Mouse (Mus musculus): ENCODE data around the gene Slc25a38.

The Slc25a38 gene

DNA sequence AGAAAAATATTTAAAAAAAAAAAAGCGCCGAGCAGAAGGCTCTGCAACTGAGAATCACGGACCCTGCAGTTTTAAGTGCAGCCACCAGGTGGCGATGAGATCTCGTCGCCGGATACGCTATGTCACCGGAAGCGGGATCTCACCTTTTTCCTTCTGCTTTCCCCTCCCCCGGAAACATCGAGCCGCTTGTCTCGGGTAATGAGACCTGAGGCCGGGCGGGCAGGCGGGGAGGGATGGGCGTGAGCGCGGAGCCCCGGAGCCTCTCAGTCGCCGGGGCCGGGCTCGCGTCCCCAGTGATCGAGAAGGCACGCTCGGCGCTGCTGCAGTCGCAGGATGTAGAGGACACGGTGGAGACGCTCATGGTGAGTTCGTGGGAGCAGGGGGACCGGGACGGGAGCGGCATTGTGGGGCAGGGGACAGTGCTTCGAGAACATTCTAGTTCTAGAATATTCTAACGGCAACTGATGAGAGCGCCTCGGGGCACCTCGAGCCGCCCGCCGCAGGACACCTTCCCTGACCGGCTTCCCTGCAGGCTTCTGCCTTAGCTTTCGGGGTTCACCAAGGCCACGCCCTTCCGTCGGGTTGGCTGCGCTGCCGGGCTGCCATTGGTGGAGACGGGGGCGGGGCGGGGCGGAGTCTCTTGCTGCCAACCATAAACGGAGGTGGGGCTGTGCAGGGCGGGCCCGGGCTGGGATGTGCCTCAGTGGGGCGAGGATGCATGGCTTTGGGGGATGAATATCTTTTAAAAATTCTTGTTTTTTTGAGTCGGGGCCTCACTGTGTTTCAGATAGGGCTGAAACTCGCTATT is at the start of gene Slc25a38:
TSS of gene Slc25a38 (plus strand) at position 164 of the 808 bp plus-strand sequence.
- peak; percentile 80 for DNase-seq (ENCODE audit: low spot score)

DNA sequence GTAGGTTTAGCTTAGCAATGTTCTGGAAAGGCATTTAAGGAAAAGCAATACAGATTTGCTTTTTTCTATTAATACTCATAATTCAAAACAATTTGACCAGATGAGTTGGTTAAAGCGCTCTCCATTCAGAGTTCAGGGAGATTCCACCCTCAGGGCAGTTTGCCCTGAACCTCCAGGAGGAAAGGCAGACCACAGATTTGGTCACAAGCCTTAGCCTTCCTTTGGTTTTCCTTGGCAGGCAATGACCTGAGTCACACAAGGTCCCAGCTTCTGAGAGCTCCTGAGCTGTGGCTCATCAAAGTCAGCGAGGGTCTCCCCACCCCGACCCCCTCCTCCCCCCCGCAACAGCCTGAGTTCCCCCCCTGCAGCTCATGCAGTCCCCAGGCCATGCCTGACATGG is 45.9 kb upstream of the Slc25a38 start:
- DNase-seq (ENCODE audit: low spot score), result no peak

DNA sequence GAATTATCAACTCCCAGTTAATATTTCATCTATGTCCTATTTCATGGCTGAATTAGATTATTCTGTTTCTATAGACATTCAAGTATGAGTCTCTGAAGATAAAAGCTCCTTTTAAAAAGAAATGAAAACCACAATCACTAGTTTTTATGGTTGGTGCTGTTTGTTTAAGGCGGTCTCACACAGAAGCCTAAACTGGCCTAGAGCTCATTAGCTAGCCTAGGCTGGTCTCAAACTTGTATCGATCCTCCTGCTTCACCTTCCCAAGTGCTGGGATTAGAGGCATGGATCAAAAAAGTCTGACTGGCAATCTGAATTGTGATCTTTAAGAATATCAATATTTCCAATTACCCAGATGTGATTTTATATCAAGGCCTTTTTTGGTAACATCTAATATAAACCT is 42.6 kb upstream of the Slc25a38 start:
- DNase-seq (ENCODE audit: low spot score), result no peak

DNA sequence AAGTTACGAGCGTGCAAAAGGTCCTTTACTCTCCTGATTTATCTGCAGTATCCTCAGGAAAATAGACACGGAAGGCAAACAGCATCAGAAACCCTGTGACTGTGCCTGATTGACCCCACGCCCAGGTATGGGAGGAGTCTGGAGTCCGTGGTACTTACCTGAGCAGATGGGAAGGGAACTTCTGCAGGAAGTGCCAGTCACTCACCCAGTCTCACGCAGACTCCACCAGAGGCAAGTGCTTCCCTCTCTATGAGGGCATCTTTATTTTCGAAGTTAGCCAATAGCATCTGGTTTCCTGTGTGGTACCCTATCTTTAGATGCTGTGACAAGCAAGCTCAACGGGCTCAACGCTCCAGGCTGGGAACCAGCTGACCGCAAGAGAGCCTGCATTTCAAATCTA is 42.1 kb upstream of the Slc25a38 start:
- no peak for DNase-seq (ENCODE audit: low spot score)

DNA sequence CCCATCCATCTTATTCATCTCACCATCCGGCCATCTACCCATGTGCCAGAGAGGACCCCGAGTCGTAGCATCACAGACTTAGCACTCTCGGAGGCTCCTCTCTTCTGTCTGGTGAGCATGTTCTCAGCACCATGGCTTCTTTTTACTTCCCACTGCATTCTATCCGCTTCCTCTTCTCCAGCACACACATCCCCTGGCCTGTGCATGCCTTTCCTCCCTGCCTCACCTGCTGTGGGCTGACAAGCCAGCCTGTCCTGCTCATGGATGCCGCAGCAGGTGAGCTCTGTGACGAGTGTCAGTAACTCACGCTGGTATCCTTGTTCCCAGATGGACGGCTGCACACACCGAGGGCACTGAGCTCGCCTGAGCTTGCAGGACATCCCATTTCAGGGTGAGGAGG is 40.4 kb upstream of the Slc25a38 start, which contains the start of gene Cx3cr1:
TSS of gene Cx3cr1 (minus strand) at position 101 of the 400 bp plus-strand sequence.
- DNase-seq (ENCODE audit: low spot score), result no peak

DNA sequence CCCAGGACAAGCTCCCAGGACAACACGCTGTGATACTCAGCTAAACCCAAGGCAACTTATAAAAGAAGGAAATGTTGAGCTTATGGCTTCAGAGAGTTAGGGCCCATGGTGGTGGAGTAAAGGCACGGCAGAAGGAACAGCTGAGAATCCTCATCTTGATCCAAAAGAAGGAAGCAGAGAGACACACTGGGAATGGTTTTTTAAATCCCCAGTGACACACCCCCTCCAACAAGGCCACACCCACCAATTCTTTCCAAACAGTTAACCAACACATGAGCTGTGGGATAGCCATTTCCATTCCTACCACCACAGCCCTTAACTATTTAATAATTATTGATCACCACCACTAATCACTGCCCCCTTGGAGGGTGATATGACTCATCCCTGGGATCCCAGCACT is 38.9 kb upstream of the Slc25a38 start:
- no peak for DNase-seq (ENCODE audit: low spot score)

DNA sequence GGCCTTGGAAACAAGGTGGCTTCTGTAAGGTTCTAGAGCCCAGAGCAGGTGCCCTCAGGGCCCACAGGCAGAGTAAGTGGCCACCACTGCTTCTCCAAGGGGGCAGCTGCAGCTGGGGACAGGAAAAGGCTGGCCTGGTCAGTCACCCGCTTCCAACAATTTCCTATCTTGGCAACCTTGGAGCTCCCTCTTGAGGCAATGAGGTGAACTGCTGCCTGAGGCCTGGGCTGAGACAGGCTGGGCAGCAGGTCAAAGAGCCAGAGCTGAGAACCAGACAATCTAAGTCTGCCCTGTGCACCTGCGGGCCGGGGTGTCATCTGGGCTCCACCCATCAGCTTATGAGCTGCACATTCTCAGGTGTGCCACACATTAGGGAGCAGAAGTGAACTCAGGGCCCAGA is 37.0 kb upstream of the Slc25a38 start:
- peak; percentile 32 for DNase-seq (ENCODE audit: low spot score)

DNA sequence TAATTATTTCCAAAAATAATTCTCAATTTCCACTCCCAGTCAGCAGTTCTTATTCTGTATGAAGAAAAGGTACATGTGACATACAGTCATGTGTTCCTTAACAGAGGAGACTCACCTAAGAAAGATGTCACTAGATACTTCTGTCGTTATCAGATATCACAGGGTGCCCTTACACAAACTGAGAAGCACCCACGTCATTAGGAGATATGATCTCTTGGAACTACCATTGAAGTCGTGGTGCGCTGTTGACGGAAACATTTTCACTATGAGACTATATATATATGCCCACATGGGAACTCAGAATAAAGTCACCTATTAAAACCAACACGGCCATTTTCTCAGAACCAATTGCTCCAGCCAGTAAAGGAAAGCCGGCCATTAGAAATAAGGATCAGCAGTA is 35.7 kb upstream of the Slc25a38 start:
- DNase-seq (ENCODE audit: low spot score), result no peak

DNA sequence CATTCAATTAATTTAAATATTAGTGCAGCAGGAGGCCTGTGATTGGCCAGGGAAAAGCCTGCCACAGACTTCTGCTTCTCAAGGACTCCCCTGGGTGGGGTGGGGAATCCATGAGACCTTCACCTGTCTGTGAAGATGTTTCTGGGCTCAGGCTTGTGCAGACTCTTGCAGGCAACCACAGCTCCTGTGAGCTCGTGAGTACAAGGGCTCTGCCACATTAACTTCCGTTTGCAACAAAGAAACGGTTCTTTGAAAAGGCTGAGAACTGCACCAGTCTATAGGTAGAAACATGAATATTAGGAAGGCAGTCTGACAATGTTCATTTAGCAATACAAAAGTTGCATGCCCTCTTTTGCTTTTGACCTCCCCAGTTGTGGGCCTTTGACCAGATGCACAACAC is 31.9 kb upstream of the Slc25a38 start:
- DNase-seq (ENCODE audit: low spot score), result no peak

DNA sequence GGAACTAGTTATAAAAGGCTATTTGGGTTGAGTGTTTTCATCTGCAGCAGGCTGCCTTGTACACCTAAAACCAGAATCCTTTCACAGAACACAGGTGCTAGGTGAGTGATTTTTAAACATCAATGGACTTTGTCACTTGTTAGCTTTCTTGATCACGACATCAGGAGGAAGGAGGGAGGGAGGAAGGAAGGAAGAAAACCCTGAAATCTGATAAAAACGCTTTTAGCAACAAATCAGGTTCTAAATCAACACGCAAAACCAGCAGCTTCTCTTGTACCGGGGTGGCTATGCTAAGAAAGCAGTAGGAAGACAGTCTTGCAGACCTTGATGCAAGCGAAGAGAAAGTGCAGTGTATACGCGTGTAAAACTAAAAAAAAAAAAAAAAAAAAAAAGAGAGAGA is 30.3 kb upstream of the Slc25a38 start:
- DNase-seq (ENCODE audit: low spot score), result no peak

DNA sequence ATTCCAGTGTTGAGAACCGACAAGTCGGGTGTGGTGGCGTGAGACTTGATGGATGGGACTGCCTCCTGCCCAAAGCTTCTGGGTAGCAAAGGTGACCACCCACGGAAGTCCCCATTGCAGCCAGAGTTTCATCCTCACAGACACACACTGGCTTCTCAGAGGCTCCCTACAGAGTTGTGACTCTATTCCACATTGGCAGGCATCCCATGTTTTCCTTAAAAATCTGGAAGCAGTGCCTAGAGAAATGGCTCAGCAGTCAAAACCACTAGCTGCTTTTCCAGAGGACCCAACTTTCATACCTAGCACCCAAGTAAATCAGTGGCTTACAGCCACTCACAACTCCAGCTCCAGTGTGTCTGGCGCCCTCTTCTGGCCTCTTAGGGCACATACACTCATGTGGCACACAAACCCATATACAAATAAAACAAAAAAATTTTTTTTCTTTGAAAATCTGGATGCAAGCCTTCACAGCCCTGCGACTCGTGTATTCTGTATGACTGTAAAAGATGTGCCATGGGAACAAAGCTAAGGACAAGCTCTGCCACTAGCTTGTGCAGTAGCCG is 29.5 kb upstream of the Slc25a38 start:
- DNase-seq (ENCODE audit: low spot score), result no peak

DNA sequence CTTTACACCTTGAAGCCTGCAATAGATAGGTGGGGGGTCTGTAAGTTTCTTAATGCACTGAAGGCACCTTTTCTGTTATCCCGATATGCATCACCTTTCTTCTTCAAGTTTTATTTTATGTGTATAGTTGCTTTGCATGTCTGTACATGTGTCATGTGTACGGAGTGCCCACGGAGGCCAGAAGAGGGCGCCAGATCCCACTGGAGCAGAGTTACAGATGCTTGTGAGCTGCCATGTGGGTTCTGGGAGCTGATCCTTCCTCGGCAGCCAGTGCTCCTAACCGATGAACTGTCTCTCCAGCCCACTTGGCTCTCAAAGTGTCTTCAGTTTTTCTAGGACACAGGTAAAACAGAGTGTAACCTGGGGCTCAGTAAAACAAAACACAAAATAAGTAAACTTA is 28.9 kb upstream of the Slc25a38 start:
- DNase-seq (ENCODE audit: low spot score), result no peak

DNA sequence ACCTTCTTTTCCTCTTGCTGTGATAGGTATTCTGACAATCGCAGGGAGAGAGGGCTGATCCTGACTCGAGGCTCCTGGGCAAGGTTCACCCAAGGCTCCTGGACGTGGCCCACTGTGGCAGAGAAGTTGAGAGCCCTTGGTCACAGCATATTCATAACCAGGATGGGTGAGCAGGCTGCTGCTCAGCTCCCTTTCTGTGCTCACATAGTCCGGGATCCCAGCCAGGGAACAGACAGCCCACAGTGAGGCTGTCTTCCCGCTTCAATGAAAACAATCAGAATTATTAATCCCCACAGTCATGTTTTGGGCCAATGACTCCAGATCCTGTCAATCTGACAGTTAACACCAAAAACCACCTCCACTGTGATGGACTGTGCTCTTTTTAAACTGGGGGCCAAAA is 28.2 kb upstream of the Slc25a38 start:
- DNase-seq (ENCODE audit: low spot score), result no peak

DNA sequence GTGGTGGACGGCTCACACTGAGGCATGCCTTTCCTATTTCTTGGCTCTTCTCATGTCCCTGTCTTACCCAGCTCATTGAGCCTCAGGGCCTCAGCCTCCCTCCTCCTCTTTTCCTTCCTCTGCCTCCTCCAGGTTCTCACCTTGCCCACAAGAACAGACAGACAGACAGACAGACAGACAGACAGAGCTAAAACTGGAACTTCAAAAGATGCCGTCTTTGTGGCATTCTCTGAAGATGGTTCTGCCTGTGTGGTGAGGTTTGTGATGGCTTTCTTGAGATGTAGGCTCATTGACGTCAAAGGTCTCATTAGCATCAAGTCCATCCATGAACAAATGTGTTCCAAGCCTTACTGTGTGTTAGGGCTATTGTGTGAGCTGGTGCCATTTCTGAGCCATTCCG is 27.5 kb upstream of the Slc25a38 start:
- DNase-seq (ENCODE audit: low spot score), result no peak

DNA sequence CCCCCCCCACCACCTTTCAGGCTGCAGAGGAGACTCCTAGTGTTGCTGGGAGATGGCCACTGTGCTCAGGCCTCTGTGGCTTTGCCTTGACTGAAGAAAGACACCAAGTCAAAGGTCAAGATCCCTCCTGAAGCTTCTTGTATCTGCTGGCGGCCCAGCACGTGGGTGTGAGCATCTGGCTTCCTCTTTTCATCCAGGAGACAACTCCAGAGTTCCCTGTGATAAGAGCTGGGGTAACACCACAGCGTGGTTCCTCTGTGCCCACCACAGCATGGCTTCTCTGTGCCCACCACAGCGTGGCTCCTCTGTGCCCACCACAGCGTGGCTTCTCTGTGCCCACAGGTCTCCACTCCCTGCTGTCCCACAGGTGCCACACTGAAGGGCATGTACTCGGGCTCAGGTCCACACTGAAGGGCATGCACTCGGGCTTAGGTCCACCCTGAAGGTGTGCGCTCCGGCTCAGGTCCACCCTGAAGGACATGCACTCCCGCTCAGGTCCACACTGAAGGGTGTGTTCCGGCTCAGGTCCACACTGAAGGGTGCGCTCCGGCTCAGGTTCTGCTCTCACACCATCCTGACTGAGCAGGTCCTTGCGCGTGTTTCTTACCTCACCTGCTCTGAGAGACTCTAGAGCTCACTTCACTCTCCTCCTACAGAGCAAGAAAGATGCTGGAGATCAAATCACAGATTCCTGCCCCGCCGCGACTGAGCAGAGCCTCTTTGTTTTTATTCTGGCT is 26.8 kb upstream of the Slc25a38 start:
- DNase-seq (ENCODE audit: low spot score), result no peak

DNA sequence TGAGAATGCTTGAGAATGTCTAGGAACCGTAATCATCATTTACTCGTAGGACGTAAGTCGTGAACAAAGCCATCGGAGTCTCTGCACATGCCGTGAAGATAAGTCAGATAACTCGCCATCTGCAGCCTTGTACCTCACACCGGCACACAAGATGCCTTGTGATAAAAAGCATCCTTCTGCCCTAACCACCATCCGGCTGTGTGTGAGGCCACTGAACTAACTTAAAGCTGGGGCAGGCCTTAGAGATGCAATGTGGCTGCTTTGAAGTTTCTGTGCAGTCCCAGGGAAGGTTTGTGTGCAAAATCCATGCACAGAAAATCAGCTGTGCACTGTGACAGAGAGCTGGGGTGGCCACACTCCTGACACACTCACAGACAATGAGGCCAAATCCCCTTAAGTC is 25.8 kb upstream of the Slc25a38 start:
- DNase-seq (ENCODE audit: low spot score), result no peak

DNA sequence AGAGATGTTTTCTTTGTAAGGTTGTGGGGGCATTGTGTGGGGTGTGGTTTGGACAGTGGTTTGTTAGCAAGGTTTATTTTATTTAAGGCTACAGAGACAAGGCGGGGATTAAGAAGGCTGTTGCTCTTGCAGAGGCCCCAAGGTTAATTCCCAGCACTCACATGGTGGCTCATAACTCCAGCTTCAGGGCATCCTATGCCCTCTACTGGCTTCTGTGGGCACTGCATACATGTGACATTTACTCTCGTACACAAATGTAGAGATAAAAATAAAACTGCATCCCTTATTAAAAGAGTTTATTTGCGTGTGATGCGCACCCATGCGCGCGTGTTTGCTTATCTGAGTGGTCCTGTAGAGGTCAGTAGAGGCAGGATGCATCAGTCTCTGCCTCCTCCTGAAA is 21.0 kb upstream of the Slc25a38 start:
- no peak for DNase-seq (ENCODE audit: low spot score)

DNA sequence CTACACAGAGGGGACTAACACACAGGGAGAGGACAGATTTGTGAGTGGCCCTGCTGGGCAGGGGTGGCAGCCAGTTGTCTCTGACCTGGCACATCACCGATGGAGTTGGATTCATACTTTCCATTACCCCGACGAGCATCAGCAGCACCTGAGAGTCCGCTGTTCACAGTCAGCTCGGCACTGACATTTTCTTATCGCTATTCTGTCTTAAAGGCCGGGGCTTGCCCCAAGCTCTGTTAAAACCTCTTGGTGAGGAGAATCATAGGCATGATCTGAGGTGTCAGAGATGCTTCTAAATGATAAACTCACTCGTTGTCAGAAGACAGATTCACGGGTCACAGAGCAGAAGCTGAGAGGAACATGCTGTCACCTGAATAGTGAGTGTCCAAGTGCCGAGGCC is 19.1 kb upstream of the Slc25a38 start:
- no peak for DNase-seq (ENCODE audit: low spot score)

DNA sequence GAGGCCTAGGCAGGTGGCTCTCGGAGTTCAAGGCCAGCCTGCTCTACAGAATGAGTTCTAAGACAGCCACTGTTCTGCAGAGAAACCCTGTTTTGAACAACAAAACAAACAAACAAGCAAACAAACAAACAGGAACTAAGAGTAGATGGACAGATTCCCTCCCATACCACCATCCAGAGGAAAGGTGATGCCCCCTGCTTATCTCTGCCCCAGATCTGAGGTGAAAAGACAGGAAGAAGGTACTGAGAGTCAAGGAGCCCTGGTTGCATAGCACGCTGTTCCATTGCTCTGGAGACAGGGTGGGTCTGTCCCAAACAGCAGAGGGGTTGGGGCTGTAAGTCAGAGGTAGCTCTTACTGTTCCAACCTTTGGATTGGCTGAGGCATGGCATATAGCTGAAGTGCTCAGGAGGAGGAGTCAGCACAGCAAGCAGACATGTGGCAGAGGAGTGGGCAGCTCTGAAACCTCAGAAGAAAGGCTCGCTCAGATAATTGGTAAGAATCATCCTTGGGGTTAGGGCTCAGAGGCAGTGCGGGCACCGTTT is 18.4 kb upstream of the Slc25a38 start, which contains the start of gene Ccr8:
TSS of gene Ccr8 (plus strand) at position 419 of the 543 bp plus-strand sequence.
- DNase-seq (ENCODE audit: low spot score), result no peak

DNA sequence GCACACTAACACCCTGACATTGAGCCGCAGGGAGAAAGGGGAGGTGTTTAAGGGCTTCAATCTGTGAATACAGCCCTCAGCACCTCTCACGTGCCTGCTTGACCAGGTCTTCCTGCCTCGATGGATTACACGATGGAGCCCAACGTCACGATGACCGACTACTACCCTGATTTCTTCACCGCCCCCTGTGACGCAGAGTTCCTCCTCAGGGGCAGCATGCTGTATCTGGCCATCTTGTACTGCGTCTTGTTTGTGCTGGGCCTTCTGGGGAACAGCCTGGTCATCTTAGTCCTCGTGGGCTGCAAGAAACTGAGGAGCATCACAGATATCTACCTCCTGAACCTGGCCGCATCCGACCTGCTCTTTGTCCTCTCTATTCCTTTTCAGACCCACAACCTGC is 16.5 kb upstream of the Slc25a38 start:
- no peak for DNase-seq (ENCODE audit: low spot score)

DNA sequence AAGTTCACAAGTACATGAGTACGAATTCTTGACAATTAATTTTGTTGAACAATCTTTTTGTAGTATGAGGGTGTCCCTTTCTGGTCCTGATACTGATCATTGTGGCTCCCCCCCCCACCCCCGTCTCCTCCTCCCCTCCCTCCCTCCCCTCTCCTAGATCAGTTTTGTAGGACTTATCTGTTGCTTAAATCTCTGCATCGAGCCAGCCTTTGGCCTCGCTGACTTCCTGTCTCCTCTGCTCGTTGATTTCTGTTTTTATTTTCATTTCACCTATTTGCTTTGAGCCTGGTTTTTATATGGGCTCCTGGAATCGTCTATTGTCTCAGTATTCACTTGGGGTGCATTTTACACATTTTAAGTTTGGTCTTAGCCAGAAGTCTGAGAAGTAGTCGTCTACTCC is 14.3 kb upstream of the Slc25a38 start:
- DNase-seq (ENCODE audit: low spot score), result no peak

DNA sequence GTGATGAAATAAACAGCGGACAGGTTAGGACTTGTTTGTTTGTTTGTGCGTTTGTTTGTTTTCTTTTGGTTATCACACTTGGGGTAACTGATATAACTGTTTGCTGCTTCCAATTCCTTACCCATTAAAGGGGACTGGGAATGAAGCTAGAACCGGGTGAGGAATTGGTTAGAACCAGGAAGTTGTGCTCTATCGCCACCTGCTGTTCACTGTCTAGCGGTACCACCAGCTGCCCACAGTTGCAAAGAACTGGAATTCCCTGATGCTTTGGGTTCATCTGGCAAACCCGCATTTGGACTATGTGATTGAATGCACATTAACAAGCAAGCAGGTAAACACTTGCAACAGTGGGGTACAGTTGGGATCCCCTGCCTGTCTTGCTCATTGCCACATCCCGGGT is 11.5 kb upstream of the Slc25a38 start:
- no peak for DNase-seq (ENCODE audit: low spot score)

DNA sequence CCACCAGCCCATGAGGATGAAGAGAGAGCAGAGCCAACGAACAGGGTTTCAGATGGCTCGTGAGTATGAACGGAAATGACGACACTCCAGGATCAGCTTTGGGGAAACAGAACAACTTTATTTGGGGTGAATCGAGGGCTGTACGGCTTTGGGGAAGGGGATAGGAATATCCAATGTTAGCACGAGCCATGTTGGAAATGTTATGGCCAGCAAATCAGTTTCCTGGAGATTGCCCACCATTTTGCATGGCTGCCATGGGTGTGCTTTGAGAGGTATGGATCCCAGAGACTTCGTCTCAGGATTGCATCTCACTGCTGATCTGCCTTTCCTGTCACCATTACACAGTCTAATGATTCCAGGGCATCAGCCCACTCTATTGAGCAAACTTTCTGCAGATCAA is 10.9 kb upstream of the Slc25a38 start:
- DNase-seq (ENCODE audit: low spot score), result no peak

Measured in urinary bladder, postnatal 10 days (tissue).